Mouse (Mus musculus): Measurements from ENCODE around the gene Slc23a2. TPM values are rescaled to one million over a fixed set of nuclear protein-coding genes. Genes with fewer than 3 reads are reported as not detected.

The Slc23a2 gene
- polyA plus RNA-seq, 1 experiment from 2014 or later: 11.7 TPM

- Histone ChIP-seq H3K4me2 (ENCODE audit: low read length) (no peak overlapping the region), H3K36me3 (ENCODE audit: insufficient read depth, low read length) (no peaks in the 10 kb centered on the region), H3K9me3 (replicated peaks; ENCODE audit: low read length) (no peaks in the 10 kb centered on the region), H3K4me3 (replicated peaks; ENCODE audit: low read depth, low read length) (no peak overlapping the region), H3K27me3 (ENCODE audit: insufficient read depth, low read length) (no peaks in the 10 kb centered on the region), H3K27ac (no peak overlapping the region), H3K9ac (ENCODE audit: low read depth, low read length) (no peak overlapping the region), H3K4me1 (replicated peaks; ENCODE audit: insufficient read depth, low read length) (no peaks in the 10 kb centered on the region)
- ATAC-seq (replicated peaks; ENCODE audit: low FRiP score, low read depth): 0 out of 2 replicates have a peak, but pooled peaks have one; percentile 58
- 42% methylated on average over 6 of the region's 6 CpGs for WGBS
- no peak for TF ChIP-seq CTCF (IDR thresholded peaks at IDR 0.05; ENCODE audit: low read depth)
- DNase-seq (ENCODE audit: low spot score): no peak
These were observed 29.6 kb downstream of the Slc23a2 start for GRCm38 (mm10) chr2:132115344-132115743.

- H3K27ac ChIP-seq: no peak overlapping the region
- peak; percentile 75 for TF ChIP-seq CTCF (IDR thresholded peaks at IDR 0.05; ENCODE audit: low read depth)
- ATAC-seq (replicated peaks; ENCODE audit: low FRiP score, low read depth): no peak
- WGBS: 37% methylated on average over 11 of the region's 11 CpGs
- no peak overlapping the region for H3K4me3 ChIP-seq (replicated peaks; ENCODE audit: low read depth, low read length)
- DNase-seq (ENCODE audit: low spot score): peak; percentile 82
- H3K9me3 ChIP-seq (replicated peaks; ENCODE audit: low read length): no peaks in the 10 kb centered on the region
- no peaks in the 10 kb centered on the region for H3K27me3 ChIP-seq (ENCODE audit: insufficient read depth, low read length)
- H3K9ac ChIP-seq (ENCODE audit: low read depth, low read length): no peak overlapping the region
- no peak overlapping the region for H3K4me2 ChIP-seq (ENCODE audit: low read length)
- no peaks in the 10 kb centered on the region for H3K4me1 ChIP-seq (replicated peaks; ENCODE audit: insufficient read depth, low read length)
- no peaks in the 10 kb centered on the region for H3K36me3 ChIP-seq (ENCODE audit: insufficient read depth, low read length)
These were observed 30.7 kb downstream of the Slc23a2 start for GRCm38 (mm10) chr2:132113962-132114759.

GRCm38 (mm10) chr2:132112319-132112718 is 32.6 kb downstream of the Slc23a2 start:
- Histone ChIP-seq H3K4me3 (replicated peaks; ENCODE audit: low read depth, low read length) (no peak overlapping the region), H3K4me1 (replicated peaks; ENCODE audit: insufficient read depth, low read length) (no peaks in the 10 kb centered on the region; the same call in 1 of the 2 replicates), H3K27ac (no peak overlapping the region), H3K4me2 (ENCODE audit: low read length) (no peak overlapping the region), H3K27me3 (ENCODE audit: insufficient read depth, low read length) (no peaks in the 10 kb centered on the region), H3K36me3 (ENCODE audit: insufficient read depth, low read length) (no peaks in the 10 kb centered on the region), H3K9ac (ENCODE audit: low read depth, low read length) (no peak overlapping the region), H3K9me3 (replicated peaks; ENCODE audit: low read length) (no peaks in the 10 kb centered on the region)
- WGBS: 89% methylated on average over 4 of the region's 4 CpGs
- DNase-seq (ENCODE audit: low spot score) (no peak), ATAC-seq (replicated peaks; ENCODE audit: low FRiP score, low read depth) (no peak)
- TF ChIP-seq CTCF (IDR thresholded peaks at IDR 0.05; ENCODE audit: low read depth): no peak

- ATAC-seq (replicated peaks; ENCODE audit: low FRiP score, low read depth) (no peak), DNase-seq (ENCODE audit: low spot score) (no peak)
- Histone ChIP-seq H3K4me3 (replicated peaks; ENCODE audit: low read depth, low read length) (no peak overlapping the region), H3K27ac (no peak overlapping the region), H3K9ac (ENCODE audit: low read depth, low read length) (no peak overlapping the region), H3K9me3 (replicated peaks; ENCODE audit: low read length) (no peaks in the 10 kb centered on the region), H3K27me3 (ENCODE audit: insufficient read depth, low read length) (no peaks in the 10 kb centered on the region), H3K36me3 (ENCODE audit: insufficient read depth, low read length) (no peaks in the 10 kb centered on the region), H3K4me1 (replicated peaks; ENCODE audit: insufficient read depth, low read length) (no peaks in the 10 kb centered on the region; the same call in 1 of the 2 replicates), H3K4me2 (ENCODE audit: low read length) (no peak overlapping the region)
- WGBS: 64% methylated on average over 2 of the region's 2 CpGs
- no peak for TF ChIP-seq CTCF (IDR thresholded peaks at IDR 0.05; ENCODE audit: low read depth)
These were observed 33.0 kb downstream of the Slc23a2 start for GRCm38 (mm10) chr2:132111905-132112304.

GRCm38 (mm10) chr2:132111266-132111665 is 33.6 kb downstream of the Slc23a2 start:
- no peak overlapping the region for H3K9ac ChIP-seq (ENCODE audit: low read depth, low read length)
- H3K4me3 ChIP-seq (replicated peaks; ENCODE audit: low read depth, low read length): no peak overlapping the region
- DNase-seq (ENCODE audit: low spot score): peak; percentile 92
- no peaks in the 10 kb centered on the region for H3K36me3 ChIP-seq (ENCODE audit: insufficient read depth, low read length)
- no peak; the same call in 1 of the 2 replicates for ATAC-seq (replicated peaks; ENCODE audit: low FRiP score, low read depth)
- peak; percentile 82 for TF ChIP-seq CTCF (IDR thresholded peaks at IDR 0.05; ENCODE audit: low read depth)
- 40% methylated on average over 9 of the region's 9 CpGs for WGBS
- H3K27ac ChIP-seq: no peak overlapping the region
- no peaks in the 10 kb centered on the region for H3K27me3 ChIP-seq (ENCODE audit: insufficient read depth, low read length)
- H3K4me1 ChIP-seq (replicated peaks; ENCODE audit: insufficient read depth, low read length): no peaks in the 10 kb centered on the region; the same call in 1 of the 2 replicates
- H3K9me3 ChIP-seq (replicated peaks; ENCODE audit: low read length): no peaks in the 10 kb centered on the region
- H3K4me2 ChIP-seq (ENCODE audit: low read length): no peak overlapping the region

- 38% methylated on average over 3 of the region's 3 CpGs for WGBS
- ATAC-seq (replicated peaks; ENCODE audit: low FRiP score, low read depth): no peak
These were observed 34.2 kb downstream of the Slc23a2 start for GRCm38 (mm10) chr2:132110702-132111101.

More at GRCm38 (mm10) chr2:132110702-132111101, 34.2 kb downstream of the Slc23a2 start:
- no peaks in the 10 kb centered on the region for H3K36me3 ChIP-seq (ENCODE audit: insufficient read depth, low read length)
- no peak for TF ChIP-seq CTCF (IDR thresholded peaks at IDR 0.05; ENCODE audit: low read depth)
- H3K27me3 ChIP-seq (ENCODE audit: insufficient read depth, low read length): no peaks in the 10 kb centered on the region
- H3K27ac ChIP-seq: no peak overlapping the region
- H3K4me1 ChIP-seq (replicated peaks; ENCODE audit: insufficient read depth, low read length): no peaks in the 10 kb centered on the region; the same call in 1 of the 2 replicates
- no peak overlapping the region for H3K4me2 ChIP-seq (ENCODE audit: low read length)
- H3K9ac ChIP-seq (ENCODE audit: low read depth, low read length): no peak overlapping the region
- H3K4me3 ChIP-seq (replicated peaks; ENCODE audit: low read depth, low read length): no peak overlapping the region
- no peaks in the 10 kb centered on the region for H3K9me3 ChIP-seq (replicated peaks; ENCODE audit: low read length)
- DNase-seq (ENCODE audit: low spot score): no peak

Data from kidney, postnatal 0 days (tissue).